Mouse (Mus musculus): ENCODE results near the gene Alg11.

- TF ChIP-seq POLR2A (IDR thresholded peaks at IDR 0.05; ENCODE audit: insufficient read depth, low read depth, low read length) = no peak
- no peak for TF ChIP-seq CTCF (IDR thresholded peaks at IDR 0.05; ENCODE audit: insufficient read depth, low read depth, low read length)
These were observed 5.6 kb upstream of the Alg11 start for GRCm38 (mm10) chr8:22054674-22055491.
